Mouse (Mus musculus) lung, postnatal 4 days (tissue): ENCODE data around the gene AI413582.

Experiments used
- DNase-seq, 2 experiments: peaks; one replicate each; pipeline ENCODE4 v3.0.0; 2021

Gene AI413582

DNA sequence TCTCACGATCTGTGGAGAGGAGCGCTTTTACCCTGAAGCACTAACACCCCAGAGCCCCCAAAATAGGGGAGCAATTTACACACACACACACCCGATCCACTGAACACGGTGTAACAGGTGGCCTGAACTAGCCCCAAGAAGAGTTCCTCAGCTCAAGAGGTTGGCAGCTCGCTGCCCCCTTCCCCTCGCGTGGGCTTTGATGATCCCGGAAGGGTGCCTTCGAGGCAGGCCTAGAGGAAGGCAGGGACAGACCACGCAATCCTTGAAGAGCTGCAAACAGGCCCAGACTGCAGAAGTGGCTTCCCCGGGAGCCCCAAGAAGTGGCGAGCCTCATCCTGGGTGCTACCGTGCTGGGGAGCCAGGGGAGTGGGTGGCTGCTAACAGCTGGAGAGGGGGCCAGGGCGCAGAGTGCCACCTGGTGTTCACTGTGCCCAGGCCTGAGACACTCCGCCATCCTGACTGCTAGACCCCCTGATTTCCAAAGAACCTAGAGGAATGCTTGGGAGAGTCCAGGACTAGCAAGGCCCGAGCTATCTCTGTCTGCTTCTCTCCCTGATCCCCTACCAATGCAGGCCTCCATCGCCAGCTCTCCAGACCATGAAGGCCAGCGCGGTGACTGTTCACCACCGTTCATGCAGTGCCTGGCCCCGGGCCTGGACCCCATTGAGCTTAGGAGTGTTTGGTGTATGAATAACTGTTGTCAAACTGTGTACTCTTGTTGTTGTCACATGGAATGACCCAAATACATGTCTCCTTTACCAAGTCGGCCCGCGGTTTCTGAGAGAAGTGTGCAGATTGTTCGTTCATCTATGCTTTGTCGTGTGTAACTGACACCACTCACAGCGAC lies 51.4 kb downstream of the AI413582 start:
- DNase-seq = no peak
